Mouse (Mus musculus) embryonic facial prominence, embryonic 10.5 days (tissue): ENCODE results near the gene Ggcx. TPM values are rescaled to one million over a fixed set of nuclear protein-coding genes. Genes with fewer than 3 reads are reported as not detected.
"Not testable (repeated sequence)": the region's sequence is repeated elsewhere in the genome, so short reads cannot be mapped to it uniquely, and the experiment has no call there.

ENCODE experiments used
- DNase-seq: peaks from one replicate; pipeline ENCODE4 v3.0.0-alpha.2; 2017; ENCODE audit warnings: low spot score
- H3K27ac ChIP-seq: fragments of 300-500 bp; sonication (generic); replicated peaks from 2 replicates; pipeline ENCODE4 v1.5.1; 2016; ENCODE audit warnings: mild to moderate bottlenecking
- H3K27me3 ChIP-seq: fragments of 300-500 bp; sonication (generic); replicated peaks from 2 replicates; pipeline ENCODE4 v1.6.1; 2016; ENCODE audit warnings: low read depth, mild to moderate bottlenecking; ENCODE audit not compliant: poor library complexity, severe bottlenecking
- H3K36me3 ChIP-seq: fragments of 300-500 bp; sonication (generic); replicated peaks from 2 replicates; pipeline ENCODE4 v1.6.1; 2016; ENCODE audit warnings: mild to moderate bottlenecking, moderate library complexity
- H3K4me1 ChIP-seq: fragments of 300-500 bp; sonication (generic); 2 replicates; pipeline ENCODE4 v1.6.1; 2016
- H3K4me3 ChIP-seq: fragments of 300-500 bp; sonication (generic); 2 replicates; pipeline ENCODE4 v1.5.1; 2016; ENCODE audit warnings: mild to moderate bottlenecking, moderate library complexity
- H3K9me3 ChIP-seq: fragments of 300-500 bp; sonication (generic); 2 replicates; pipeline ENCODE4 v1.6.1; 2016; ENCODE audit warnings: mild to moderate bottlenecking
- WGBS: fragments of 180-500 bp; shearing (Covaris S2); methylation state at CpG from one replicate; pipeline ENCODE4 v1.1.7; 2016; 5-methylcytosine and 5-hydroxymethylcytosine counted together
- polyA plus RNA-seq: library from polyadenylated mRNA; unstranded; fragments of >200 nt; fragmentation: Nextera tagmentation; extraction: Ambion mirVana; gene quantifications from 2 replicates; pipeline ENCODE4 v1.2.1, GENCODE M21; 2016

Ggcx gene
- polyA plus RNA-seq, 1 experiment from 2014 or later, result 20.4 TPM

DNA sequence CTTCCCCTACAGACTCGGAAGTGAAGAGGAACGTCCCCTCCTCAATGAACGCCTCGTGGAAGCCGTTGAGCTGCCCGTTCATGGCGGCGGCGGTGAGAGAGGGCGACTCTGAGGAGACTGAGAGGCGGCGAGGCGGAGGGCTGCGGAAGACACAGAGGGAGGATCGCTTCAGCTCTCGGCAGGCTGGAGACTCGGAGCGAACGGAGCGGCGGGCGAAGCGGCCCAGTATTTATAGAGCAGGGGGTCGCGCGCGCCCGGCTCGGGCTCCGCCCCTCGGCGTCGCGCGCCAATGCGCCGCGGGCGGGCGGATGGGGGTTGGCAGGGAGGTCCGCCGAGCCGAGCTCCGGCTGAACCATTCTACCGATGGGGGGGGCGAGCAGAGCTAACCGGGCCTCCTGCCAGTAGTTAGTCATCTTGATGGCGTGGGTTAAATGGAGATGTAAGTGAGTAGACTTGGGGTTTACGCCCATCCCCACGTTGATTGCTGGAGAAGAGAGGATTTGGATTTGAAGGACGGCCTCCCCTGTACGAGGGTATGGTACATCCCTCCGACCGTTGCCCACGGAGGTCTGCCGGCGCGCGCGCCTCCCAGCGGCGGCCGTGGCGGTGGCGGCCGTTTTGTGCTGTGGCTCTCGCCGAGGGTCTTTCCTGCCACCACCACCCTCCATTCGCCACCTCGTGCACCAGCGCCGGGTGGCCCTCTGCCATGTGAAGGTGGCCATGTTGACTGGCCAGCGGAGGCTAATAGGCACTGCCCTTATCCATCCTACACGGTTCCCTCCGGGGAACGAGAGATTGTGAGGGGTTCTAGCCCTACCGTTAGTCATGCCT, 25.5 kb downstream of the Ggcx start, which contains the start of gene Mat2a:
Gene Mat2a (minus strand): TSS at position 204 of the 831 bp plus-strand sequence.
- under 1% methylated on average over 77 of the region's 77 CpGs for WGBS
- Histone ChIP-seq H3K27me3 (no peaks in the 10 kb centered on the region), H3K9me3 (no peaks in the 10 kb centered on the region), H3K4me3 (peak within 1 kb of the TSS; percentile 94), H3K4me1 (peaks cover 31% of the 10 kb centered on the region), H3K27ac (peak within 1 kb of the TSS; percentile 100), H3K36me3 (peaks cover 36% of the 10 kb centered on the region)
- DNase-seq, result peak; percentile 96

DNA sequence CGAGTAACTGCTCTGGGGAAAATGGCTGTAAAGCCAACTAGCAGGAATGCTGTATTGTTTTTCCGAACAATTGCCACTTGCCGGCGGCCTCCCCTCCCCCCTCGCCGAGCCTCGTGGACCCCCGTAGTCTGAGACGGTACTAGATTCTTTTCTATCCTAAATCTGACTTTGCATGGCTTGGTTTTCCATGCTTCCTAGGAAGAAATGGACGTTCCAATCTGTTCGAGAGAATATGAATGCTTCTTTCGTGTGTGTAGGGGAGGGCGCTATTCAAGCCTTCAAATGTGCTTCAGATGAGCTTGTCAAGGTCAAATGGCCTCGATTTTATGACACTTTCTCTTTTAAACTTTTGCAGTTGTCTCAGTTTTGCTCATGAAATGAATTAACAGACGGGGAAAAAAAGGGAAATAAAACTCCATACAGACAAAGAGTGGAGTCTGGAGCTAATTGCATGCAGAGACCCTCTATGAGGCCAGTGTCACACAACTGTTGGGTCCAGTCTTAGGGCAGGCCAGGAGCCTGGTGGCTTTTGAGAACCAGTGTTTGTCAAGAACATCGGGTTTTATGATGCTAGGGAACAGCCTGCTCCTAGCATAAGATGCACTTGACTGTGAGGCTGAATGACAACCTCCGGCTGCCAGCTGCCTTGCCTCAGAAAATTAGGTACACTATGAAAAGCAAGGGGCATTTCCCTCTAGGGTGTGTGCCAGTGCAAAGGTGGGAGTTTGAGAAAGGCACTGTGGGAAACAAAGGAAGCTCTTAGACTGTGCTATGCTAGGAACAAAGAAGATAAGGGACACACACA, 26.3 kb downstream of the Ggcx start:
- peak; percentile 27 for DNase-seq
- Histone ChIP-seq H3K27ac (peak overlapping the region; percentile 100), H3K4me1 (peaks cover 31% of the 10 kb centered on the region), H3K36me3 (peaks cover 28% of the 10 kb centered on the region), H3K27me3 (no peaks in the 10 kb centered on the region; the same call in 1 of the 2 replicates), H3K4me3 (peak overlapping the region; percentile 94), H3K9me3 (no peaks in the 10 kb centered on the region)
- WGBS, result 13% methylated on average over 17 of the region's 17 CpGs

DNA sequence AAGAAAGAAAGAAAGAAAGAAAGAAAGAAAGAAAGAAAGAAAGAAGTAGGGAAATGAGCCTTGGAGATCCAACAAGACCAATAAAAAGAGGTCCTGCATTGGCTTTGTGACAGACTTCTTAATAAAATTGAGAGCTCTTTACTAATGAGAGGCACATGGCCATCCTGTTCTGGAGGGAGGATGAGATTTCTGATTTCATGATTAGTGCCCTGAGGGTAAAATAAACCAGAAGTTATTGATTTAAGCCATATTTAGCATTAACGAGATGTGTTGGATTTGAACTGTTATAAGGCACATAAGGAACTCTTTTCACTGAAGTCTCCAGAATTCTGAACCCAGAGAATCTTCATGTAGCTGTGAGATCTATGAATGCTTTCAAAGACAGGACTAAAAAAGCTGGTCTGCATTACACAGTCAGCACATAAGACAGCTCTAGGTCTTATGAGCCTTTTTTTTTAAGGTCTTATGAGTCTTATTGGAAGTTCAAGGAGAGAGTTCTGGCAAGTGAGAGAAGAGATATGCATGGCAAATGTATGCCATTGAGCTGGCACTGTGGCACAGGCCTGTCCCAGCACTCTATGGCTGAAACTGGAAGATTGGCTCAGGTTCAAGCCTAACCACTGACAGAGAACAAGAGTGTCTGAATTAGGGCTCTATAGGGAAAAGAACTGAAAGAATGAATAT, 29.0 kb downstream of the Ggcx start:
- Histone ChIP-seq H3K4me3 (no peak overlapping the region), H3K36me3 (peaks cover 1% of the 10 kb centered on the region), H3K27ac (no peak overlapping the region), H3K27me3 (no peaks in the 10 kb centered on the region; the same call in 1 of the 2 replicates), H3K4me1 (peaks cover 15% of the 10 kb centered on the region), H3K9me3 (no peaks in the 10 kb centered on the region)
- no peak for DNase-seq
- 52% methylated on average over 1 of the region's 1 CpGs for WGBS

DNA sequence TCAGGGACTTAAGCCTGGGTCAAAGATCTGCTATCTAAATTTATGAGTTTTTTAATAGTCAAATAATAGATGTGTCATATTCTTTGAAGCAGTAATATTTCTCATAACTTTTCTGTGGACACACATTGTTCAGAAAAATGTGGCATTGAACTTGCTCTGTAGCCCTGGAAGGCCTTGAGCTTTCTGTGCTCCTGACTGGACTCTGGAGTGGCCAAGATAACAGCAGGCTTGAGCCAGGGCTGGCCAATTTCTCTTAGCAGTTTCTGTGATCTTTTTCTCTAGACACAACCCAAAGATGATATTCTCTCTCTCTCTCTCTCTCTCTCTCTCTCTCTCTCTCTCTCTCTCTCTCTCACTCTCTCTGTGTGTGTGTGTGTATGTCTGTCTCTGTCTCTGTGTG, 30.9 kb downstream of the Ggcx start:
- H3K4me3 ChIP-seq, result no peak overlapping the region
- H3K9me3 ChIP-seq, result no peaks in the 10 kb centered on the region
- H3K27ac ChIP-seq, result no peak overlapping the region
- H3K4me1 ChIP-seq, result peaks cover 10% of the 10 kb centered on the region
- H3K27me3 ChIP-seq, result no peaks in the 10 kb centered on the region; the same call in 1 of the 2 replicates
- DNase-seq, result no peak
- no peaks in the 10 kb centered on the region for H3K36me3 ChIP-seq

DNA sequence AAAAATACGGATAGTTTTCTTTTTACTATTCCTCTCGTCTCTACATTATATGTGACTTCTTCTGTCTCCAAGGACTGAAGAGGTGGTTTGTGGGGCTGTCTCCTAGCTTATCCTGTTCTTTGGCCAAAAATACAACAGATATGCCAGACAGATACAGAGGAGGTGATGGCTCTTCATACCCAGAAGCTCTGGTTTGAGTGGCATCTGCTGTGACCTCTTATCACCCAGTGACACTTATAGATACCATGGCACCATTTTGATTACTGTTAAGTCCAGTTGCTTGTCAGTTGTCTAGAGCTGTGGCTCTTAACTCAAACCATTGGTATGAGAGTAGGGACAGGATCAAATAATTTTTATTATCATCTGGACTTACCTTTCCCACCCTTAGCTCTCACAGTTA, 33.4 kb downstream of the Ggcx start:
- Histone ChIP-seq H3K27me3 (no peaks in the 10 kb centered on the region; the same call in 1 of the 2 replicates), H3K4me3 (no peak overlapping the region), H3K9me3 (no peaks in the 10 kb centered on the region), H3K4me1 (peaks cover 4% of the 10 kb centered on the region; the same call in 1 of the 2 replicates), H3K27ac (no peak overlapping the region), H3K36me3 (no peaks in the 10 kb centered on the region)
- 89% methylated on average over 2 of the region's 2 CpGs for WGBS
- DNase-seq, result no peak

DNA sequence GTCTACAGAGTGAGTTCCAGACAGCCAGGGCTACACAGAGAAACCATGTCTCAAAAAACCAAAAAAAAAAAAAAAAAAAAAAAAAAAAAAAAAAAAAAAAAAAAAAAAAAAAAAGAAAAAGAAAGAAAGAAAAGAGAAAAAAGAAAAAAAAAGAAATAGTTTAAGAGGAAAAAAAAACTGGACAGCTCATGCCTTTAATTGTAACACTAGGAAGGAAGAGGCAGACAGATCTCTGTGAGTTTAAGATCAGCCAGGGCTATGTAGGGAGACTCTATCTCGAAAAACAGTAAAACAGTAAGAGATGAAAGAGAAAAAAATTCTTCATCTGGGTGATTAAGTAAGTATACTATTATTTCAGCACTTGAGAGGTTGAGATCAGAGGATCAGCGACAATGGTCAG, 37.7 kb downstream of the Ggcx start:
- peaks cover 16% of the 10 kb centered on the region for H3K4me1 ChIP-seq
- not testable (repeated sequence) for H3K4me3 ChIP-seq, H3K36me3 ChIP-seq, H3K9me3 ChIP-seq, DNase-seq, H3K27me3 ChIP-seq, H3K27ac ChIP-seq
- 62% methylated on average over 2 of the region's 2 CpGs for WGBS

DNA sequence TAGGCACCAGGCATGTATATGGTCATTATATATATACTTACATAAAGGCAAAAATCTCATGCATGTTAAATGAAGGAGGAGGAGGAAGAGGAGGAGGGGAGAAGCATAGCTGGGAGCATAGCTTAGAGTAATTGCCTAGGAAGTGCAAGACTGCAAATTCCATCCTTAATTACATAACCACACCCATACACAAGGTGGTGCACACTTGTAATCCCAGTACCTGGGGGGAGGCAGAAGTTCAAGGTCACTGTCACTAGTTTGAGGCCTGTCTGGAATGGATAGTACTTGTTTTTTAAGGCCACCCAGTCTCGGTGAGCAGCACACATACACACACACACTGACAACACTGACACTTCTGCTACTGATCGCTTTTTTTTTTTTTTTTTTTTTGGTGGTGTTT, 38.2 kb downstream of the Ggcx start:
- H3K4me3 ChIP-seq, result no peak overlapping the region
- H3K27me3 ChIP-seq, result no peaks in the 10 kb centered on the region
- H3K36me3 ChIP-seq, result no peaks in the 10 kb centered on the region
- 79% methylated on average over 2 of the region's 2 CpGs for WGBS
- H3K27ac ChIP-seq, result no peak overlapping the region
- DNase-seq, result no peak
- no peaks in the 10 kb centered on the region for H3K9me3 ChIP-seq
- peaks cover 16% of the 10 kb centered on the region for H3K4me1 ChIP-seq

DNA sequence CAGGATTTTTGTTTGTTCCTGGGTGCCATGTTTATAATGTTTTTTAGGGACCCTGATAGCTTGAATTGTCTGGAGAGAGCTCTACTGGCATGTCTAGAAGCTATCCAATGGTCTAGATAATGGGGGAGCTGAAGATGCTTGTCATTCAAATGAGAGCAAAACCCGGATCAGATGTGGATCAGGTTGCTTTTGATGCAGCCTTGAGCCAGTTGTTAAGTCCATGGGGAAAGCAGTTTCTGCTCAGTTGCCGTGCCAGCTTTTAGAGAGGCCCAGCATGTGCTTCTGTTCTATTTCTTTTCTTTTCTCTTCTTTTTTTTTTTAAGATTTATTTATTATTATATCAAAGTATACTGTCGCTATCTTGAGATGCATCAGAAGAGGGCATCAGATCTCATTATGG, 39.5 kb downstream of the Ggcx start:
- H3K36me3 ChIP-seq, result no peaks in the 10 kb centered on the region
- H3K27me3 ChIP-seq, result no peaks in the 10 kb centered on the region
- H3K4me3 ChIP-seq, result no peak overlapping the region
- DNase-seq, result no peak
- H3K4me1 ChIP-seq, result peaks cover 16% of the 10 kb centered on the region
- no peaks in the 10 kb centered on the region for H3K9me3 ChIP-seq
- 75% methylated on average over 3 of the region's 3 CpGs for WGBS
- H3K27ac ChIP-seq, result no peak overlapping the region

DNA sequence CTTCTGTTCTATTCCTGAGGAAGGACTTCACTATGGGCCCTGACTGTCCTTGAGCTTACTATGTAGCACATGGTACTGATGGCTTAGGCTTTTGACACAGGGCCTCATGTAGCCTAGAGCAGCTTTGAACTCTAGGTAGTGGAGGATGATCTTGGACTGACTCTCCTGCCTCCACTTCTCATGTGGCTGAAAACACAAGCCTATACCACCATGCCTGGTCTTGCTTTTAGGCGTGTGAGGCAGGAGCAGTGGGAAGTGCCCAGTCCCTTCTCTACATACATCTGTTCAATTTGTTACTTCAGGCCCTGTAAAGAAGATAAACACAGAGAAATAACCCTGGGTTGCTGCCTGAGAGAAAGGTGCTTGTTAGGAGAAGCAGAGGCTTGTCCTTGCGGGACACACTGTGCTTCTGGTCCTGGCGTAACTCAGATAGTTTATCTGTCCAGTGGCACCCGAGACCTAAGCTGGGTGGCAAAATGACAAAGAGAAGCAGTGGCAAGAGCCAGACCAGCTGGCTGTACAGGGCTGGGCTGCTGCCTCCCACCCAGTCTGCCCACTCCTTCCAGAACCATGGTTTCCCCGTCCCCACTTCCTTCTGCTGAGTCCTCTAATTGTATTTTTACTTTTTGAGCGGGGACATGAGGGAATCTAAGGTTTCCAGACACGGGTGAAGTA, 40.1 kb downstream of the Ggcx start:
- Histone ChIP-seq H3K4me3 (no peak overlapping the region), H3K9me3 (no peaks in the 10 kb centered on the region), H3K27ac (peak overlapping the region; percentile 12; the same call in 1 of the 2 replicates), H3K27me3 (no peaks in the 10 kb centered on the region), H3K36me3 (no peaks in the 10 kb centered on the region), H3K4me1 (peaks cover 16% of the 10 kb centered on the region)
- 60% methylated on average over 7 of the region's 7 CpGs for WGBS
- no peak for DNase-seq

DNA sequence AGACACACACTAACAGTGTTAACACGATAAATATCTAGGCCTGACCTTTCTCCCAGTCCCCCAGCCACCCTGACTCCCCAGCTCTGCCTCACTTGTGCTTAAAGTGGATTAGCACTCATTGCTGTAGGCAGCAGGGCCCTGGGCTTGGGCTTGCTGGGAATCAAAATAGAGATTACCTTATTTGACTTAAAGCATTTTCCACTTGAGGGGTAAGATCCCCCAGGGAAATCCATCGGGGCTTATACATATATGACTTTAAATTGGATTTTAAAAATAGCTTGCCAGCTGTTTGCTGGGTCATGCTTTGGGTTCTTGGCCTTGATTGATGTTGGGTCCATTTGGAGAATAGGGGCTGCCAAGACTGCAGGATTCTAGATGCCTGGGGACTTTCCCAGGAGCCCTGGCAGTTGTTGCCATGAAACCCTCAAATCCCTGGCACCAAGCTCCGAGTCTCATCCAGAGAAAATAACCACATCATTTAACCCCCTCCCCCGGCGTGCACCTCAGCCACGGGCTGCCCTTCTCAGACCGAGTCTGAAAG, 40.8 kb downstream of the Ggcx start:
- Histone ChIP-seq H3K27ac (no peak overlapping the region), H3K4me3 (no peak overlapping the region), H3K4me1 (peaks cover 17% of the 10 kb centered on the region), H3K27me3 (no peaks in the 10 kb centered on the region), H3K36me3 (no peaks in the 10 kb centered on the region), H3K9me3 (no peaks in the 10 kb centered on the region)
- no peak for DNase-seq
- 68% methylated on average over 7 of the region's 7 CpGs for WGBS

DNA sequence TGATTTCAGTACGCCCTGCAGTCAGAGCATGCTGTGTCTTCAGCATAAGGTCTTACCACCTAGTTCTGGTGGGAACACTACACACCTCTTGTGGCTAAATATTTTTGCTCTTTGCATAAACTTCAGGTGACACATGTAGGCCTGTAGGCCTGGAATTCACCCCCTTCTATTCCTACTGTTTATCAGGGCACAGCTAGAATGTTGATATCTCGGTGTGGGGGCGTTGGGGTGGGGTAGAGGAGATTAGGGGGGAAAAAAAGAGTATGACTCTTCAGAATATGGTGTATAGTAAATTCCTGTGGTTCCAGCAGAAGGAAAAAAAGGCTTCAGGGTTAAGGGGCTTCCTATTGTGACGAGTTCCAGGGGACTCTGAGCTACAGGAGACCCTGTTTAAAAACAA, 42.5 kb downstream of the Ggcx start:
- Histone ChIP-seq H3K36me3 (no peaks in the 10 kb centered on the region), H3K4me3 (no peak overlapping the region), H3K27ac (no peak overlapping the region), H3K27me3 (no peaks in the 10 kb centered on the region), H3K4me1 (peaks cover 24% of the 10 kb centered on the region), H3K9me3 (no peaks in the 10 kb centered on the region)
- 83% methylated on average over 4 of the region's 4 CpGs for WGBS
- no peak for DNase-seq

DNA sequence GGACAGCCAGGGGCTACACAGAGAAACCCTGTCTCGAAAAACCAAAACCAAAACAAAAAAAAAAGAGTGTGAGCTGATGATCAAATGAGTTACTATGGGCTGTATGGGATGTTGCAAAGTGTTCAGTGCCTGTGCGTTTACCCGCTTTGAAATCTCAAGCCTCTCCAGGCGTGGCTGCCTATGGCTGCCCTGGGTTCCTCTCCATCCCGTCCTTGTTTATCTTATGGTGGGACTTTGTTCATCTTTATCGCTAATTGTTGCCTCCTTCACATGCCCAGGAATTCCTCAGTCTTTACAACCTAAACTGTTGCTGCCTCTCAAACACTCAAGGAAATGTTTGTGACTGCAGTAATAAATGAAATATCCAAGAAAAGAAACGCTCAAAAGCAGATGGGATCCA, 44.3 kb downstream of the Ggcx start:
- Histone ChIP-seq H3K27ac (no peak overlapping the region), H3K36me3 (no peaks in the 10 kb centered on the region), H3K4me3 (no peak overlapping the region), H3K9me3 (no peaks in the 10 kb centered on the region), H3K27me3 (no peaks in the 10 kb centered on the region), H3K4me1 (peaks cover 20% of the 10 kb centered on the region)
- no peak for DNase-seq
- 84% methylated on average over 7 of the region's 7 CpGs for WGBS
